Mouse (Mus musculus): ENCODE measurements around the gene Tmem259.

DNA sequence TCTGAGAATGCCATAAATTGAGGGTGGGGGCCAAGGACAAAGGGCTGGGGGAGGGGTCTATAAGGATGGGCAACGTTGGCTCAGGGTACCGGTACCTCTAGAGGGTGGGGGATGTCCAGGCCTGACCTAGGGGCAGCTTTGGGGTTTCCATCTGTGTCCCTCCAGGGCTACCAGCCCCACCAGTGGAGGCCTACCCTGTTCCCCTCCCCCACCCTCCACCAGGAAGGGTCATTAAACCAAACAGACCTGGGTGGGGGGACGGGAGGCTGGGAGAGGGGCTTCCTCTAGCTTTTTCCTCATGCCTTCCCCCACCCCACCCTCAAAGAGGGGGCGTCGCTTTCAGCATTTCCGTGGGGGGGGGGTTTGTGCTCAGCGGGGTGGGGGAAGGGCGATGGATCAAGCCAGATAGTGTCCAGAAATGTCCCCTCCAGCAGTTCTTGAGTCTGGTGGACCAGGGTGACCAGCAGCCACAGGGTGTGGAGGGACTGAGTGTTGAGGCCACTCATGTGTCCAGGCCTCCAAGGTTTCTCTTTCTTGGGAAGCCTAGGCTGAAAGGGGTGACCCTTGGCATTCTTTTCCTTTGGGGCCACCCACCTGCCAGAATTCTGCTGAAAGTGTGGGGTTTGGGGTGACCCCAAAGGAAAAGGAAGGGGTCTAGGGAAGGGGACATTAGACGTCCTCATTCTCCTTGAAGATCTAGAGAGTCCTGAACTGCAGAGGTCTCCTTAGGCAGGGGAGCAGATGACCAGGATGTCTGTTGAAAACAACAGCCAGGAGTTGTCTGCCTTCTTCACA is 55.0 kb downstream of the Tmem259 start:
- TF ChIP-seq CTCF (IDR thresholded peaks at IDR 0.05; ENCODE audit: low read depth), result no peak
- TF ChIP-seq EP300 (IDR thresholded peaks at IDR 0.05; ENCODE audit: low read depth), result no peak
